Mouse (Mus musculus) heart, embryonic 11.5 days (tissue): Measurements from ENCODE around the gene Cdk4. TPM values are rescaled to one million over a fixed set of nuclear protein-coding genes. Genes with fewer than 3 reads are reported as not detected.

Experiments used
- ATAC-seq: fragments of 200-750 bp; cut with Nextera tagmentation; replicated peaks from 2 replicates; pipeline ENCODE4 v1.8.0; 2017; ENCODE audit warnings: moderate library complexity; ENCODE audit not compliant: insufficient number of reproducible peaks, low FRiP score, low TSS enrichment
- H3K27ac ChIP-seq: fragments of 300-500 bp; sonication (generic); 2 replicates; pipeline ENCODE4 v1.5.1; 2014; ENCODE audit warnings: mild to moderate bottlenecking, low read depth, low read length
- H3K27me3 ChIP-seq: fragments of 300-500 bp; sonication (generic); 2 replicates; pipeline ENCODE4 v1.6.1; 2014; ENCODE audit warnings: mild to moderate bottlenecking, low read length, mixed read lengths; ENCODE audit not compliant: control insufficient read depth, insufficient read depth
- H3K36me3 ChIP-seq: fragments of 300-500 bp; sonication (generic); 2 replicates; pipeline ENCODE4 v1.6.1; 2014; ENCODE audit warnings: mild to moderate bottlenecking, low read length, moderate library complexity, mixed read lengths; ENCODE audit not compliant: control insufficient read depth, insufficient read depth
- H3K4me1 ChIP-seq: fragments of 300-500 bp; sonication (generic); 2 replicates; pipeline ENCODE4 v1.6.1; 2014; ENCODE audit warnings: low read length; ENCODE audit not compliant: control insufficient read depth, insufficient read depth
- H3K4me2 ChIP-seq: fragments of 300-500 bp; sonication (generic); 2 replicates; pipeline ENCODE4 v1.6.1; 2014; ENCODE audit warnings: mild to moderate bottlenecking, moderate library complexity
- H3K4me3 ChIP-seq: fragments of 300-500 bp; sonication (generic); 2 replicates; pipeline ENCODE4 v1.5.1; 2014; ENCODE audit warnings: low read depth, low read length
- H3K9ac ChIP-seq: fragments of 300-500 bp; sonication (generic); 2 replicates; pipeline ENCODE4 v1.6.1; 2014; ENCODE audit warnings: mild to moderate bottlenecking, low read depth, low read length, moderate library complexity
- H3K9me3 ChIP-seq: fragments of 300-500 bp; sonication (generic); replicated peaks from 2 replicates; pipeline ENCODE4 v1.6.1; 2016; ENCODE audit warnings: low read length; ENCODE audit not compliant: control insufficient read depth
- WGBS: fragments of 180-500 bp; shearing (Covaris S2); extraction: QIAGEN DNeasy Blood & Tissue Kit; methylation state at CpG from one replicate; pipeline ENCODE4 v1.1.7; 2014; ENCODE audit not compliant: insufficient replicate concordance; 5-methylcytosine and 5-hydroxymethylcytosine counted together
- polyA plus RNA-seq: library from polyadenylated mRNA; unstranded; fragments of >200 nt; fragmentation: Nextera tagmentation; extraction: Ambion mirVana; gene quantifications from 2 replicates; pipeline ENCODE4 v1.2.1, GENCODE M21; 2014

Gene Cdk4
- polyA plus RNA-seq, 1 experiment from 2014 or later = 1,452 TPM

GRCm38 (mm10) chr10:127081996-127082620 lies 18.8 kb downstream of the Cdk4 start:
- Histone ChIP-seq H3K27ac (no peak overlapping the region), H3K4me3 (no peak overlapping the region; the same call in 1 of the 2 replicates), H3K4me1 (peaks cover 12% of the 10 kb centered on the region), H3K36me3 (no peaks in the 10 kb centered on the region), H3K9ac (no peak overlapping the region), H3K9me3 (no peaks in the 10 kb centered on the region), H3K27me3 (peaks cover 83% of the 10 kb centered on the region), H3K4me2 (no peak overlapping the region)
- ATAC-seq = no peak
- 28% methylated on average over 8 of the region's 8 CpGs for WGBS

- Histone ChIP-seq H3K4me3 (no peak overlapping the region), H3K9me3 (no peaks in the 10 kb centered on the region), H3K9ac (no peak overlapping the region), H3K4me1 (peaks cover 12% of the 10 kb centered on the region), H3K27me3 (peaks cover 84% of the 10 kb centered on the region), H3K27ac (no peak overlapping the region), H3K36me3 (no peaks in the 10 kb centered on the region), H3K4me2 (no peak overlapping the region)
- WGBS = 27% methylated on average over 8 of the region's 8 CpGs
- ATAC-seq = no peak
Measured at GRCm38 (mm10) chr10:127083292-127083914, 20.1 kb downstream of the Cdk4 start.

GRCm38 (mm10) chr10:127083915-127084306 lies 20.6 kb downstream of the Cdk4 start:
- H3K4me2 ChIP-seq = no peak overlapping the region
- H3K9me3 ChIP-seq = no peaks in the 10 kb centered on the region
- ATAC-seq = no peak
- peaks cover 81% of the 10 kb centered on the region for H3K27me3 ChIP-seq
- 36% methylated on average over 5 of the region's 5 CpGs for WGBS
- H3K36me3 ChIP-seq = no peaks in the 10 kb centered on the region
- H3K4me3 ChIP-seq = no peak overlapping the region
- no peak overlapping the region for H3K9ac ChIP-seq
- H3K4me1 ChIP-seq = peaks cover 9% of the 10 kb centered on the region
- H3K27ac ChIP-seq = no peak overlapping the region

GRCm38 (mm10) chr10:127085052-127085451 lies 21.7 kb downstream of the Cdk4 start:
- Histone ChIP-seq H3K4me1 (no peaks in the 10 kb centered on the region; the same call in 1 of the 2 replicates), H3K9ac (no peak overlapping the region), H3K36me3 (no peaks in the 10 kb centered on the region), H3K4me2 (no peak overlapping the region), H3K27ac (no peak overlapping the region), H3K4me3 (no peak overlapping the region), H3K27me3 (peaks cover 81% of the 10 kb centered on the region), H3K9me3 (no peaks in the 10 kb centered on the region)
- 76% methylated on average over 9 of the region's 9 CpGs for WGBS
- no peak for ATAC-seq

- no peak overlapping the region for H3K9ac ChIP-seq
- peaks cover 81% of the 10 kb centered on the region for H3K27me3 ChIP-seq
- ATAC-seq = no peak
- WGBS = 58% methylated on average over 6 of the region's 6 CpGs
- H3K36me3 ChIP-seq = no peaks in the 10 kb centered on the region
- no peak overlapping the region for H3K27ac ChIP-seq
- H3K4me2 ChIP-seq = no peak overlapping the region
- no peaks in the 10 kb centered on the region for H3K9me3 ChIP-seq
- no peak overlapping the region for H3K4me3 ChIP-seq
- H3K4me1 ChIP-seq = no peaks in the 10 kb centered on the region; the same call in 1 of the 2 replicates
Measured at GRCm38 (mm10) chr10:127085633-127086032, 22.3 kb downstream of the Cdk4 start.

GRCm38 (mm10) chr10:127090560-127091411 lies 27.5 kb downstream of the Cdk4 start:
- Histone ChIP-seq H3K36me3 (no peaks in the 10 kb centered on the region), H3K27ac (no peak overlapping the region), H3K4me3 (no peak overlapping the region), H3K4me1 (peaks cover 11% of the 10 kb centered on the region; the same call in 1 of the 2 replicates), H3K9me3 (no peaks in the 10 kb centered on the region), H3K4me2 (peak overlapping the region; percentile 39; the same call in 1 of the 2 replicates), H3K9ac (no peak overlapping the region), H3K27me3 (peaks cover 69% of the 10 kb centered on the region)
- 10% methylated on average over 57 of the region's 57 CpGs for WGBS
- ATAC-seq = no peak

- WGBS = 9% methylated on average over 48 of the region's 51 CpGs
- Histone ChIP-seq H3K4me2 (peak overlapping the region; percentile 39), H3K9ac (no peak overlapping the region), H3K4me1 (peaks cover 11% of the 10 kb centered on the region; the same call in 1 of the 2 replicates), H3K9me3 (no peaks in the 10 kb centered on the region), H3K27ac (no peak overlapping the region), H3K4me3 (0 out of 2 replicates have a peak overlapping the region, but pooled peaks have one; percentile 4), H3K27me3 (peaks cover 68% of the 10 kb centered on the region), H3K36me3 (peaks cover 7% of the 10 kb centered on the region)
- ATAC-seq = no peak; the same call in 1 of the 2 replicates
Measured at GRCm38 (mm10) chr10:127091507-127092396, 28.4 kb downstream of the Cdk4 start.

- ATAC-seq = no peak
- no peak overlapping the region for H3K9ac ChIP-seq
- H3K27me3 ChIP-seq = peaks cover 61% of the 10 kb centered on the region
- peaks cover 8% of the 10 kb centered on the region for H3K36me3 ChIP-seq
- 42% methylated on average over 4 of the region's 4 CpGs for WGBS
- peaks cover 11% of the 10 kb centered on the region; the same call in 1 of the 2 replicates for H3K4me1 ChIP-seq
- H3K9me3 ChIP-seq = no peaks in the 10 kb centered on the region
- no peak overlapping the region for H3K4me3 ChIP-seq
- H3K27ac ChIP-seq = no peak overlapping the region
- no peak overlapping the region for H3K4me2 ChIP-seq
Measured at GRCm38 (mm10) chr10:127092742-127093141, 29.4 kb downstream of the Cdk4 start.
